Mouse (Mus musculus) ES-E14 (cell line): Measurements from ENCODE around the gene Pcnx2. TPM values are rescaled to one million over a fixed set of nuclear protein-coding genes. Genes with fewer than 3 reads are reported as not detected.

Experiments used
- DNase-seq: peaks from one replicate; pipeline ENCODE4 v3.0.0-alpha.2; 2013; ENCODE audit warnings: low read depth, low spot score
- H3K27ac ChIP-seq: 2 replicates; pipeline ENCODE4 v1.5.1; 2012; ENCODE audit warnings: low read depth, mild to moderate bottlenecking, low read length, moderate library complexity, mixed read lengths; ENCODE audit not compliant: poor library complexity, insufficient read depth, severe bottlenecking
- H3K36me3 ChIP-seq: 2 replicates; pipeline ENCODE4 v1.6.1; 2012; ENCODE audit warnings: mild to moderate bottlenecking, low read length, moderate library complexity, mixed read lengths; ENCODE audit not compliant: control insufficient read depth, poor library complexity, insufficient read depth, severe bottlenecking
- H3K4me1 ChIP-seq, 2 experiments: fragments of 150-350 bp in 1 of 2; sonication (generic) in 1 of 2; 2 replicates each; pipeline ENCODE4 v1.6.1; 2012; ENCODE audit warnings: low read length in 2 of 2, mild to moderate bottlenecking in 1 of 2, mixed read lengths in 1 of 2; ENCODE audit not compliant: control insufficient read depth in 2 of 2, insufficient read depth in 2 of 2, poor library complexity in 1 of 2
- H3K4me3 ChIP-seq, 2 experiments: fragments of 150-350 bp in 1 of 2; sonication (generic) in 1 of 2; 2 replicates each; pipeline ENCODE4 v1.5.1; 2012; ENCODE audit warnings: low read length in 2 of 2, low read depth in 1 of 2, mild to moderate bottlenecking in 1 of 2, mixed read lengths in 1 of 2; ENCODE audit not compliant: insufficient read depth in 1 of 2, poor library complexity in 1 of 2, severe bottlenecking in 1 of 2
- H3K9ac ChIP-seq: 2 replicates; pipeline ENCODE4 v1.6.1; 2012; ENCODE audit warnings: low read depth, mild to moderate bottlenecking, low read length, mixed read lengths; ENCODE audit not compliant: poor library complexity, insufficient read depth, severe bottlenecking
- H3K9me3 ChIP-seq: fragments of 150-350 bp; sonication (generic); 2 replicates; pipeline ENCODE4 v1.6.1; 2012; ENCODE audit warnings: low read depth, mild to moderate bottlenecking, low read length; ENCODE audit not compliant: control insufficient read depth, insufficient read depth
- CHD2 ChIP-seq: IDR thresholded peaks from 2 replicates; pipeline ENCODE4 v1.6.1; 2014; ENCODE audit warnings: mild to moderate bottlenecking, low read depth, low read length, inconsistent platforms
- HCFC1 ChIP-seq: IDR thresholded peaks from 2 replicates; pipeline ENCODE4 v1.6.1; 2012; ENCODE audit warnings: low read length, inconsistent platforms, borderline replicate concordance; ENCODE audit not compliant: insufficient read depth
- MAFK ChIP-seq: IDR thresholded peaks from 2 replicates; pipeline ENCODE4 v1.6.1; 2014; ENCODE audit warnings: mild to moderate bottlenecking, low read depth, low read length, inconsistent platforms; ENCODE audit not compliant: insufficient read depth
- ZC3H11A ChIP-seq: IDR thresholded peaks from 2 replicates; pipeline ENCODE4 v1.6.1; 2012; ENCODE audit warnings: low read depth, mild to moderate bottlenecking, inconsistent platforms, low read length, borderline replicate concordance
- ZNF384 ChIP-seq: IDR thresholded peaks from 2 replicates; pipeline ENCODE4 v1.6.1; 2012; ENCODE audit warnings: low read depth, low read length, inconsistent platforms
- in situ Hi-C, 2 experiments: fragments of 600-800 bp; cut with MboI; formaldehyde crosslinking; loops; one replicate each; pipeline ENCODE4 v1.15.1; 2025; ENCODE audit warnings: low sequenced_read_pairs in 2 of 2, inconsistent platforms in 1 of 2; ENCODE audit not compliant: unreplicated experiment in 2 of 2
- total RNA-seq: library from RNA; depleted of rRNA; stranded (reverse); fragments of 300-350 nt; gene quantifications from 2 replicates; pipeline ENCODE4 v1.2.3, GENCODE M21; 2012

Pcnx2 gene
- total RNA-seq, 1 experiment, result 2.0 TPM

GRCm38 (mm10) chr8:125806459-125806858 lies 91.7 kb downstream of the Pcnx2 start:
- Histone ChIP-seq H3K4me1 (no peaks in the 10 kb centered on the region), H3K9me3 (no peaks in the 10 kb centered on the region), H3K4me3 (no peak overlapping the region), H3K9ac (no peak overlapping the region), H3K36me3 (no peaks in the 10 kb centered on the region), H3K27ac (no peak overlapping the region)
- TF ChIP-seq ZNF384 (no peak), HCFC1 (no peak), ZC3H11A (no peak), CHD2 (no peak), MAFK (no peak)
- no peak for DNase-seq
- in situ Hi-C loops, result no loop called here

GRCm38 (mm10) chr8:125796970-125797369 lies 101.1 kb downstream of the Pcnx2 start:
- DNase-seq, result no peak
- Histone ChIP-seq H3K9me3 (no peaks in the 10 kb centered on the region), H3K4me1 (no peaks in the 10 kb centered on the region), H3K36me3 (no peaks in the 10 kb centered on the region), H3K9ac (no peak overlapping the region), H3K4me3 (no peak overlapping the region), H3K27ac (no peak overlapping the region)
- TF ChIP-seq ZC3H11A (no peak), CHD2 (no peak), ZNF384 (no peak), MAFK (no peak), HCFC1 (no peak)
- in situ Hi-C loops, result no loop called here

- no peaks in the 10 kb centered on the region for H3K9me3 ChIP-seq
- H3K27ac ChIP-seq, result no peak overlapping the region
- H3K36me3 ChIP-seq, result no peaks in the 10 kb centered on the region
- H3K4me3 ChIP-seq, result no peak overlapping the region
- no peak for TF ChIP-seq MAFK
- TF ChIP-seq HCFC1, result no peak
- TF ChIP-seq ZC3H11A, result no peak
- no peak for TF ChIP-seq CHD2
- TF ChIP-seq ZNF384, result no peak
- DNase-seq, result no peak
- no peaks in the 10 kb centered on the region for H3K4me1 ChIP-seq
- in situ Hi-C loops, result no loop called here
- no peak overlapping the region for H3K9ac ChIP-seq
Measured at GRCm38 (mm10) chr8:125795341-125795740, 102.8 kb downstream of the Pcnx2 start.

- H3K27ac ChIP-seq, result no peak overlapping the region
- no peaks in the 10 kb centered on the region for H3K4me1 ChIP-seq
- no peak overlapping the region for H3K9ac ChIP-seq
- no peak for DNase-seq
- in situ Hi-C loops, result no loop called here
- no peaks in the 10 kb centered on the region for H3K36me3 ChIP-seq
- no peak overlapping the region for H3K4me3 ChIP-seq
- TF ChIP-seq MAFK (no peak), ZNF384 (no peak), HCFC1 (no peak), CHD2 (no peak), ZC3H11A (no peak)
- no peaks in the 10 kb centered on the region for H3K9me3 ChIP-seq
Measured at GRCm38 (mm10) chr8:125792816-125793455, 105.2 kb downstream of the Pcnx2 start.

GRCm38 (mm10) chr8:125786886-125787285 lies 111.2 kb downstream of the Pcnx2 start:
- no peak for DNase-seq
- H3K4me1 ChIP-seq, result peaks cover 0 to 3% of the 10 kb centered on the region in 2 experiments; a peak in 1 of 4 replicates
- H3K9ac ChIP-seq, result no peak overlapping the region
- H3K36me3 ChIP-seq, result no peaks in the 10 kb centered on the region
- in situ Hi-C loops, result no loop called here
- no peak overlapping the region for H3K4me3 ChIP-seq
- TF ChIP-seq HCFC1 (no peak), ZNF384 (no peak), CHD2 (no peak)
- no peaks in the 10 kb centered on the region for H3K9me3 ChIP-seq
- H3K27ac ChIP-seq, result no peak overlapping the region
